Mouse (Mus musculus) kidney, adult 9 months (tissue): ENCODE measurements around the gene Rpl9-ps1.

Experiments used
- DNase-seq: peaks from one replicate; pipeline ENCODE4 v3.0.0; 2022

Gene Rpl9-ps1

GRCm38 (mm10) chr11:83619037-83619436, 26.4 kb downstream of the Rpl9-ps1 start:
- no peak for DNase-seq

- no peak for DNase-seq
Observed at GRCm38 (mm10) chr11:83618238-83618637, 27.2 kb downstream of the Rpl9-ps1 start.

GRCm38 (mm10) chr11:83616586-83616985, 28.8 kb downstream of the Rpl9-ps1 start:
- DNase-seq, result no peak

GRCm38 (mm10) chr11:83610900-83611299, 34.5 kb downstream of the Rpl9-ps1 start:
- no peak for DNase-seq

GRCm38 (mm10) chr11:83606396-83606795, 39.0 kb downstream of the Rpl9-ps1 start:
- no peak for DNase-seq

- no peak for DNase-seq
Observed at GRCm38 (mm10) chr11:83605535-83605934, 39.9 kb downstream of the Rpl9-ps1 start.

GRCm38 (mm10) chr11:83604698-83605097, 40.7 kb downstream of the Rpl9-ps1 start:
- no peak for DNase-seq

- no peak for DNase-seq
Observed at GRCm38 (mm10) chr11:83603399-83603798, 42.0 kb downstream of the Rpl9-ps1 start.

GRCm38 (mm10) chr11:83600576-83600975, 44.8 kb downstream of the Rpl9-ps1 start:
- DNase-seq, result no peak

GRCm38 (mm10) chr11:83598991-83599390, 46.4 kb downstream of the Rpl9-ps1 start:
- no peak for DNase-seq

- DNase-seq, result no peak
Observed at GRCm38 (mm10) chr11:83598207-83598837, 47.1 kb downstream of the Rpl9-ps1 start.

- DNase-seq, result no peak
Observed at GRCm38 (mm10) chr11:83597796-83598195, 47.6 kb downstream of the Rpl9-ps1 start.

- no peak for DNase-seq
Observed at GRCm38 (mm10) chr11:83595669-83596455, 49.6 kb downstream of the Rpl9-ps1 start.
